Mouse (Mus musculus) myocyte (in vitro differentiated cells): Measurements from ENCODE around the gene Rpf1.

ENCODE experiments used
- CEBPB ChIP-seq: IDR thresholded peaks from 2 replicates; pipeline ENCODE4 v1.6.1; 2011; ENCODE audit warnings: mild to moderate bottlenecking, moderate library complexity; ENCODE audit not compliant: poor library complexity, insufficient read depth, severe bottlenecking
- MAX ChIP-seq: IDR thresholded peaks from one replicate; pipeline ENCODE4 v1.6.1; 2011; ENCODE audit warnings: low read depth, mild to moderate bottlenecking, control low read depth
- POLR2A ChIP-seq: IDR thresholded peaks from one replicate; pipeline ENCODE4 v1.6.1; 2011; ENCODE audit warnings: low read depth, mild to moderate bottlenecking, control low read depth, moderate library complexity; ENCODE audit not compliant: insufficient read length
- REST ChIP-seq: IDR thresholded peaks from one replicate; pipeline ENCODE4 v1.6.1; 2011; ENCODE audit warnings: mild to moderate bottlenecking, control low read depth, moderate library complexity; ENCODE audit not compliant: insufficient read depth, insufficient read length
- TCF12 ChIP-seq: IDR thresholded peaks from one replicate; pipeline ENCODE4 v1.6.1; 2011; ENCODE audit warnings: mild to moderate bottlenecking, control low read depth; ENCODE audit not compliant: poor library complexity, insufficient read depth, severe bottlenecking
- TCF3 ChIP-seq: IDR thresholded peaks from one replicate; pipeline ENCODE4 v1.6.1; 2011; ENCODE audit warnings: low read depth, control low read depth; ENCODE audit not compliant: insufficient read length
- USF1 ChIP-seq: IDR thresholded peaks from one replicate; pipeline ENCODE4 v1.6.1; 2011; ENCODE audit warnings: low read depth, mild to moderate bottlenecking, control low read depth, moderate library complexity

DNA sequence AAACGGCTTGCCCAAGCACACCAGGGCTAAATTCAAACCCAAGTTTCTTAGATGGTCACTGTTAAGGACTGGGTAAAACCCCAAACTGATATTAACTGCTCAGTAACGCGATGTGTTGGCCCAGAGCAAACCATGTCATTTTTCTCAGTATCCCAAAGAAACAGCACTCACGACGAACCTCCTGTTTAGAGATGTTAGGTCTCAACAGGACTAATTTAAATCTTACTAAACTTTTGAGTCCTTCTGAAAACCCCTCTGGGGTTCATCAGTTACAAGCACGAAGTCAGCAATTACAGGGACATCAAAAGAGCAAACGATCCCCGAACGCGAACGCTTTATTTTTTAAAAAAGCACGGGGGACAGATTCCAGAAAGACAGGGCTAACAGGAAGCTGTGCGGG lies 22.2 kb downstream of the Rpf1 start:
- TF ChIP-seq TCF12 (no peak), TCF3 (no peak), POLR2A (no peak), CEBPB (no peak), MAX (no peak), USF1 (no peak), REST (no peak)
